Mouse (Mus musculus) kidney, embryonic 15.5 days (tissue): ENCODE measurements at regions not wholly inside any gene's neighbourhood (a gene's known extent, or its start where the extent isn't known, plus 50 kb on each side); places are given as distances from the start of the nearest gene placed in this dataset.

Source experiments
- ATAC-seq: fragments of 200-750 bp; cut with Nextera tagmentation; replicated peaks from 2 replicates; pipeline ENCODE4 v1.8.0; 2017; ENCODE audit warnings: moderate TSS enrichment; ENCODE audit not compliant: low FRiP score
- H3K27ac ChIP-seq: fragments of 300-500 bp; sonication (generic); 2 replicates; pipeline ENCODE4 v1.5.1; 2015; ENCODE audit warnings: mild to moderate bottlenecking, inconsistent platforms
- H3K27me3 ChIP-seq: fragments of 300-500 bp; sonication (generic); 2 replicates; pipeline ENCODE4 v1.6.1; 2015; ENCODE audit warnings: inconsistent platforms
- H3K36me3 ChIP-seq: fragments of 300-500 bp; sonication (generic); 2 replicates; pipeline ENCODE4 v1.6.1; 2015; ENCODE audit warnings: inconsistent platforms
- H3K4me1 ChIP-seq: fragments of 300-500 bp; sonication (generic); 2 replicates; pipeline ENCODE4 v1.6.1; 2015; ENCODE audit warnings: inconsistent platforms
- H3K4me2 ChIP-seq: fragments of 300-500 bp; sonication (generic); 2 replicates; pipeline ENCODE4 v1.6.1; 2015; ENCODE audit warnings: moderate library complexity, mild to moderate bottlenecking, inconsistent platforms
- H3K4me3 ChIP-seq: fragments of 300-500 bp; sonication (generic); replicated peaks from 2 replicates; pipeline ENCODE4 v1.5.1; 2015; ENCODE audit warnings: mild to moderate bottlenecking, inconsistent platforms
- H3K9ac ChIP-seq: fragments of 300-500 bp; sonication (generic); 2 replicates; pipeline ENCODE4 v1.6.1; 2015; ENCODE audit warnings: mild to moderate bottlenecking, inconsistent platforms
- H3K9me3 ChIP-seq: fragments of 300-500 bp; sonication (generic); replicated peaks from 2 replicates; pipeline ENCODE4 v1.6.1; 2016; ENCODE audit warnings: inconsistent platforms
- WGBS: fragments of 180-500 bp; shearing (Covaris S2); methylation state at CpG from one replicate; pipeline ENCODE4 v1.1.7; 2015; ENCODE audit warnings: mixed read lengths; 5-methylcytosine and 5-hydroxymethylcytosine counted together

DNA sequence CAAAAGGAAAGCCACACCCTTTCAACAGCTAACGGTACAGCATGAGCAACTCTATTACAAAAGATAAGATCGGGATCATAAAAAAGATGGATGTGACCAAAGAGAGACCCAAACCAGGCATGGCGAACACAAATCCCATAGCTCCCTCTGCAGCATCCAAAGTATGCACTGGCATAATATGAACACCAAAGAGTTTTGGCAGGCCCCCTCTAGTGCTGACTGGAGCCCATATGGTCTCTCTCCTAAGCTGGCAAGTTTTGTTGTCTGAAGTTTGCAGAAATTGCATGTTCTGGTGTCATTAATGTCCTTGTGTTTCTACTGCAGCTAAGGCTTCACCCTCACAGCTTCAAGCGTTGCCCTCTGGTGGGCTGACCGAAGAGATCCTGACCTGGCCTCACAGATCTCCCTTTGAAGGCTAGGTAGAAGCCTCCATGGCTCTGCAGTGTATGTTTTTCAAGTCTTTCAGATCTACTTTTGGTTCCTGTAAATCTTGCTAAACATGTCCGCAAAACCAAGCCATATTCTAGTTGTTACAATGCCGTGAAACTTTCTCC is 75.7 kb upstream of the Bcl2l14 start:
- WGBS = 78% methylated on average over 7 of the region's 7 CpGs
- H3K9ac ChIP-seq = no peak overlapping the region
- no peak for ATAC-seq

DNA sequence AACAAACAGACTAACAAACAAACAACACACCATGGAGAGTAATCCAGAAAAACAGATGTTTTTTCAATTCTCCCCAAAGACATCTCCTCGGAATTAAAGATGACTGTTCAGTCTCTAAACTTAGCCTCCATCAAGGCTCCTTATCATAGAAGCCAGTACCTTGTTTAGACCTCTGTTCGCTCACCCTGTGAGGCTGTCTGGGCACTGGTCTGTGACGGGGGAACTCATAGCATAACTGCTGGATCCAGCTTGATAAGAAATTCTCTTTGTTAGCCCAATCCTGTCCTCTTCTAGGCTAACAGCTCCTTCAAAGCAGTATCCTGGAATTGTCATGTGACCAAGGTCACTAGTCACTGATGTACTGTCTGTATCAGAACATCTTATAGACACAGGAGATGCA is 72.1 kb upstream of the Bcl2l14 start:
- Histone ChIP-seq H3K9ac (no peak overlapping the region), H3K27me3 (no peaks in the 10 kb centered on the region), H3K4me2 (no peak overlapping the region), H3K9me3 (no peaks in the 10 kb centered on the region), H3K4me1 (no peaks in the 10 kb centered on the region), H3K27ac (no peak overlapping the region), H3K4me3 (no peak overlapping the region), H3K36me3 (no peaks in the 10 kb centered on the region)
- 55% methylated on average over 3 of the region's 3 CpGs for WGBS
- ATAC-seq = no peak

More for the DNA sequence above, 75.7 kb upstream of the Bcl2l14 start:
- Histone ChIP-seq H3K9me3 (no peaks in the 10 kb centered on the region), H3K27me3 (no peaks in the 10 kb centered on the region), H3K4me3 (no peak overlapping the region), H3K36me3 (no peaks in the 10 kb centered on the region), H3K4me1 (no peaks in the 10 kb centered on the region), H3K4me2 (no peak overlapping the region), H3K27ac (no peak overlapping the region)

GRCm38 (mm10) chr6:134325564-134325963 is 70.6 kb upstream of the Bcl2l14 start:
- Histone ChIP-seq H3K9me3 (no peaks in the 10 kb centered on the region), H3K4me3 (no peak overlapping the region), H3K4me2 (no peak overlapping the region), H3K9ac (no peak overlapping the region), H3K27me3 (no peaks in the 10 kb centered on the region), H3K36me3 (no peaks in the 10 kb centered on the region), H3K4me1 (no peaks in the 10 kb centered on the region), H3K27ac (no peak overlapping the region)
- WGBS = 94% methylated on average over 4 of the region's 4 CpGs
- no peak for ATAC-seq

GRCm38 (mm10) chr6:134329550-134330299 is 66.4 kb upstream of the Bcl2l14 start:
- no peaks in the 10 kb centered on the region for H3K9me3 ChIP-seq
- peak; percentile 12; the same call in 1 of the 2 replicates for ATAC-seq
- no peaks in the 10 kb centered on the region for H3K4me1 ChIP-seq
- H3K27ac ChIP-seq = peak overlapping the region; percentile 45; the same call in 1 of the 2 replicates
- no peak overlapping the region for H3K4me3 ChIP-seq
- no peak overlapping the region for H3K4me2 ChIP-seq
- H3K36me3 ChIP-seq = no peaks in the 10 kb centered on the region
- 64% methylated on average over 10 of the region's 10 CpGs for WGBS
- H3K9ac ChIP-seq = no peak overlapping the region
- H3K27me3 ChIP-seq = no peaks in the 10 kb centered on the region

- Histone ChIP-seq H3K27me3 (no peaks in the 10 kb centered on the region), H3K9me3 (no peaks in the 10 kb centered on the region), H3K4me2 (no peak overlapping the region), H3K27ac (peak overlapping the region; percentile 45; the same call in 1 of the 2 replicates), H3K36me3 (no peaks in the 10 kb centered on the region), H3K9ac (no peak overlapping the region), H3K4me3 (no peak overlapping the region), H3K4me1 (no peaks in the 10 kb centered on the region)
- ATAC-seq = 0 out of 2 replicates have a peak, but pooled peaks have one; percentile 22
- WGBS = 95% methylated on average over 4 of the region's 4 CpGs
Observed at GRCm38 (mm10) chr6:134330300-134330640, 65.8 kb upstream of the Bcl2l14 start.

- Histone ChIP-seq H3K9me3 (no peaks in the 10 kb centered on the region), H3K4me2 (no peak overlapping the region), H3K27ac (no peak overlapping the region), H3K27me3 (no peaks in the 10 kb centered on the region), H3K4me1 (no peaks in the 10 kb centered on the region), H3K4me3 (no peak overlapping the region), H3K9ac (no peak overlapping the region), H3K36me3 (no peaks in the 10 kb centered on the region)
- 74% methylated on average over 15 of the region's 15 CpGs for WGBS
- no peak for ATAC-seq
Observed at GRCm38 (mm10) chr6:134332718-134333432, 63.2 kb upstream of the Bcl2l14 start.

- no peaks in the 10 kb centered on the region for H3K27me3 ChIP-seq
- no peak for ATAC-seq
Observed at GRCm38 (mm10) chr6:134335711-134336110, 60.4 kb upstream of the Bcl2l14 start.

GRCm38 (mm10) chr6:134342796-134343605 is 53.1 kb upstream of the Bcl2l14 start:
- no peak overlapping the region for H3K4me2 ChIP-seq
- H3K9ac ChIP-seq = no peak overlapping the region
- WGBS = 85% methylated on average over 9 of the region's 9 CpGs
- no peaks in the 10 kb centered on the region for H3K9me3 ChIP-seq
- H3K36me3 ChIP-seq = no peaks in the 10 kb centered on the region
- no peaks in the 10 kb centered on the region for H3K27me3 ChIP-seq
- H3K4me3 ChIP-seq = no peak overlapping the region
- no peak for ATAC-seq
- no peaks in the 10 kb centered on the region for H3K4me1 ChIP-seq
- no peak overlapping the region for H3K27ac ChIP-seq

More at GRCm38 (mm10) chr6:134335711-134336110, 60.4 kb upstream of the Bcl2l14 start:
- Histone ChIP-seq H3K36me3 (no peaks in the 10 kb centered on the region), H3K27ac (no peak overlapping the region), H3K4me1 (no peaks in the 10 kb centered on the region), H3K9me3 (no peaks in the 10 kb centered on the region), H3K4me3 (no peak overlapping the region), H3K9ac (no peak overlapping the region), H3K4me2 (no peak overlapping the region)
- WGBS = 74% methylated on average over 4 of the region's 4 CpGs

- no peak overlapping the region for H3K4me2 ChIP-seq
- WGBS = 87% methylated on average over 4 of the region's 4 CpGs
- H3K27ac ChIP-seq = no peak overlapping the region
- H3K4me3 ChIP-seq = no peak overlapping the region
- no peak overlapping the region for H3K9ac ChIP-seq
- no peaks in the 10 kb centered on the region for H3K9me3 ChIP-seq
- no peaks in the 10 kb centered on the region for H3K36me3 ChIP-seq
- ATAC-seq = no peak
- H3K27me3 ChIP-seq = no peaks in the 10 kb centered on the region
- no peaks in the 10 kb centered on the region for H3K4me1 ChIP-seq
Observed at GRCm38 (mm10) chr6:134343606-134343901, 52.6 kb upstream of the Bcl2l14 start.
